Mouse (Mus musculus) neural tube, embryonic 13.5 days (tissue): Measurements from ENCODE around the gene Trim47. TPM values are rescaled to one million over a fixed set of nuclear protein-coding genes. Genes with fewer than 3 reads are reported as not detected.

Experiments used
- ATAC-seq: fragments of 200-750 bp; cut with Nextera tagmentation; 2 replicates; pipeline ENCODE4 v1.8.0; 2017; ENCODE audit warnings: low read depth, mild to moderate bottlenecking, moderate TSS enrichment, moderate library complexity
- H3K27ac ChIP-seq: fragments of 300-500 bp; sonication (generic); replicated peaks from 2 replicates; pipeline ENCODE4 v1.5.1; 2015; ENCODE audit warnings: moderate library complexity, mild to moderate bottlenecking, inconsistent platforms
- H3K27me3 ChIP-seq: fragments of 300-500 bp; sonication (generic); 2 replicates; pipeline ENCODE4 v1.6.1; 2015; ENCODE audit warnings: mild to moderate bottlenecking, inconsistent platforms
- H3K36me3 ChIP-seq: fragments of 300-500 bp; sonication (generic); 2 replicates; pipeline ENCODE4 v1.6.1; 2015; ENCODE audit warnings: mild to moderate bottlenecking, inconsistent platforms
- H3K4me1 ChIP-seq: fragments of 300-500 bp; sonication (generic); replicated peaks from 2 replicates; pipeline ENCODE4 v1.6.1; 2015; ENCODE audit warnings: inconsistent platforms
- H3K4me2 ChIP-seq: fragments of 300-500 bp; sonication (generic); 2 replicates; pipeline ENCODE4 v1.6.1; 2015; ENCODE audit warnings: inconsistent platforms, mild to moderate bottlenecking, moderate library complexity
- H3K4me3 ChIP-seq: fragments of 300-500 bp; sonication (generic); 2 replicates; pipeline ENCODE4 v1.5.1; 2015; ENCODE audit warnings: mild to moderate bottlenecking, inconsistent platforms
- H3K9ac ChIP-seq: fragments of 300-500 bp; sonication (generic); 2 replicates; pipeline ENCODE4 v1.6.1; 2015; ENCODE audit warnings: moderate library complexity, mild to moderate bottlenecking, inconsistent platforms
- H3K9me3 ChIP-seq: fragments of 300-500 bp; sonication (generic); 2 replicates; pipeline ENCODE4 v1.6.1; 2016; ENCODE audit warnings: inconsistent platforms
- WGBS: fragments of 180-500 bp; shearing (Covaris S2); methylation state at CpG from one replicate; pipeline ENCODE4 v1.1.7; 2015; 5-methylcytosine and 5-hydroxymethylcytosine counted together
- polyA plus RNA-seq: library from polyadenylated mRNA; unstranded; fragments of >200 nt; fragmentation: Nextera tagmentation; extraction: Ambion mirVana; gene quantifications from 2 replicates; pipeline ENCODE4 v1.2.1, GENCODE M21; 2015

The Trim47 gene
- polyA plus RNA-seq, result 4.3 and 5.5 TPM in 2 replicates

DNA sequence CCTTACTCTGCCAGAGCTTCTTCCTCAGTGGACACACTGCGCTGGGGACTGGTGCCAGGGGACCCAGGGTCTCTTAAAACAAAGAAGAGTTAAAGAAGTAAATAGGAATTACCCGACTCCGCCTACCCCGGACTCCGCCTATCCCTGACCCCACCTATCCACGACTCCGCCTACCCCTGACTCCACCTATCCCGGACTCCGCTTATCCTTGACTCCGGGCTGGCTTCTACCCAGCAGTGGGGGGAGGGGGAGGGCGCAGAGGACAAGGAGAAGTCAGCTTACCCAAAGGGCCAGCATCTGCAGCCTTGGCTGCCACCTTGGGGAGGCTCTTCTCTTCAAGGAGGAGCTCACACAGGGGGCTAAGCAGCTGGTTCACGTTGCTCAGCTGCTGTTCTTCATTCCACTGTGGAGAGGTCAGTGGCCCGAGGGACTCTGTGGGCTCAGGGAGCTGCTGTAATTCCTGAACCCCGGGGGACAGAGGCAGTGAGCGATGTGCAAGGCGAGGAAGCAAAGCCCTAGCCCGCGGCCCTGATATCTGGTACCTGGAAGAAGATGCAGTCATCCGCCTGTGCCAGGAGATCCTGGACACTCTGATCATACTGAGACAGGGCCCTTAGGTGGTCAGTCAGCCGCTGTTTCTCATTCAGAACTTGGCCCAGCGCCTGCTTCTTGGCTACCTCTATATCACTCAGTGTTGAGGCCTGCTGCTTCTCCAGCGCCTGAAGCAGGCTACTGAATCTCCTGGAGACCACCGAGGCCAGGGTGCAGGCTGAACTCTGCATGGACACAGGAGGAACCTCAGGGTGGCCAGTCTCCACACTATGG, at the start of gene Trim47:
Gene Trim47 (minus strand): TSS at position 55 of the 825 bp plus-strand sequence.
- H3K9me3 ChIP-seq, result no peaks in the 10 kb centered on the region
- peak within 1 kb of the TSS; percentile 30 for H3K4me2 ChIP-seq
- peak within 1 kb of the TSS; percentile 18; the same call in 1 of the 2 replicates for H3K9ac ChIP-seq
- peaks cover 41% of the 10 kb centered on the region for H3K4me1 ChIP-seq
- ATAC-seq, result no peak
- H3K4me3 ChIP-seq, result no peak within 1 kb of the TSS
- peak within 1 kb of the TSS; percentile 61; the same call in 1 of the 2 replicates for H3K27ac ChIP-seq
- no peaks in the 10 kb centered on the region for H3K27me3 ChIP-seq
- peaks cover 21% of the 10 kb centered on the region for H3K36me3 ChIP-seq
- WGBS, result 27% methylated on average over 23 of the region's 23 CpGs

DNA sequence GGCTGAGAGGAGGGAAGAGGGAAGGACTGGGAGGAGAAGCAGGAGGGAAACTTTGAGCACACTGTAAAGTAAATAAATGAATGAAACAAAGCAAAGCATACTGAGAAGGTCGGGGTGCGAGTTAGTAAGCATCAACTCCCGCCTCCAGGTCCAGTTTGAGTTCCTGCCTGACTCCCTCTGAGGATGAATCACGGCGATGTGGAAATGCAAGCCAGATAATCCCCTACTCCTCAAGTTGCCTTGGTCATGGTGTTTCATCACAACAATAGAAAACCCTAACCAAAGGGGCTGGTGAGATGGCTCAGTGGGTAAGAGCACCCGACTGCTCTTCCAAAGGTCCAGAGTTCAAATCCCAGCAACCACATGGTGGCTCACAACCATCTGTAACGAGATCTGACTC, 49.0 kb upstream of the Trim47 start:
- peaks cover 95% of the 10 kb centered on the region for H3K36me3 ChIP-seq
- H3K27ac ChIP-seq, result no peak overlapping the region
- no peak overlapping the region for H3K9ac ChIP-seq
- no peaks in the 10 kb centered on the region for H3K27me3 ChIP-seq
- no peak overlapping the region for H3K4me2 ChIP-seq
- H3K4me3 ChIP-seq, result no peak overlapping the region
- H3K9me3 ChIP-seq, result no peaks in the 10 kb centered on the region
- ATAC-seq, result no peak
- 88% methylated on average over 7 of the region's 7 CpGs for WGBS
- no peaks in the 10 kb centered on the region for H3K4me1 ChIP-seq

DNA sequence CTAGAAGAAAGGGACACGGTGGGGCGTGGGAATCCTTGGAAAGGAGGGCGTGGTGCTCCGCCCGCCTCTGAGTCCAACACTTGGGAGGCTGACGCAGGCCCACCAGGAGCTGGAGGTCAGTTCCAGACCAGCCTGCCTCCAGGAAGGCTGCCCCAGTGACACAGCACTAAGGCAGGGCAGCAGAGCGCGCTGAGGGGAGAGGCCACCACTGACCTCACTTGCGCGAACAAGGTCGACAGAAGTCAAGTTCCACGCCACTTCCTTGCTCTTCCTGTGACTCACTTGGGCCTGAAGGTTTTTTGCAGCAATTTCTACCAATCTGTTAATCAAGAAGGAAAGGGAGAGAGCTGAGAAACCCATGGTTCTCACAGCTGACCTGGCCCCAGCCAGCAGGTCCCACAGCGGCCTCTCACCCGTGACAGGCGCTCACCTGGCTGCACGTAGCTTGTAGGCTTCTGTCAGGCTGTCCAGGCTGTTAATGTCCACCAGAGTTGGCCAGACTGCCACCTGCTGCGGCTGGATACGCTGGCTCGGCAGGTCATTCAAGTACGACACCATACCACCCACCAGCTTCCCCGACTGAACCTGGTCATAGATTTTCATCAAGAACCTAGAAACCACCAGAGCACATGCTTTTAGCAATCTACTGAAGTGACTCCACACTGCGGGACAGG, 47.9 kb upstream of the Trim47 start:
- peaks cover 87% of the 10 kb centered on the region for H3K36me3 ChIP-seq
- H3K27ac ChIP-seq, result no peak overlapping the region
- H3K27me3 ChIP-seq, result no peaks in the 10 kb centered on the region
- H3K9ac ChIP-seq, result no peak overlapping the region
- H3K4me1 ChIP-seq, result no peaks in the 10 kb centered on the region
- no peaks in the 10 kb centered on the region for H3K9me3 ChIP-seq
- H3K4me2 ChIP-seq, result no peak overlapping the region
- no peak for ATAC-seq
- no peak overlapping the region for H3K4me3 ChIP-seq
- WGBS, result 91% methylated on average over 22 of the region's 22 CpGs

DNA sequence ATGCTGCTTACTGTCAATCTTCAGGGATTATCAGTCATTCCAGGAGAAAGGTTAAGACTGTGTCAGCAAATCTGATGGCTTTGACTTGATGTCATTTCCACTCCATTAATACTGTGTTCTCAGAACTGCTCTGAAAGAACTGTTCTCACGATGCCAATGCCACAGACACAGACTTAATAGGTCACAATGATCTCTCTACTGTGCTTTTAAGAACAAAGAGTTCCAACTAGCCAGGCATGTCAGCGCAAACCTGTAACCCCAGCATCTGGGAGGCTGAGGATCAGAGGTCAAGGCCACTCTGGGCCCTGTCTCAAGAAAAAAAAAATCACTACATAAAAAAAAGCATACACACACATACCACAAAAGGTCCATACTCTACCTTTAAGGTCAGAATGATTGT, 44.9 kb upstream of the Trim47 start:
- no peak overlapping the region for H3K4me3 ChIP-seq
- H3K4me1 ChIP-seq, result peaks cover 10% of the 10 kb centered on the region
- peaks cover 60% of the 10 kb centered on the region for H3K36me3 ChIP-seq
- no peaks in the 10 kb centered on the region for H3K9me3 ChIP-seq
- no peak for ATAC-seq
- 86% methylated on average over 2 of the region's 2 CpGs for WGBS
- H3K27me3 ChIP-seq, result no peaks in the 10 kb centered on the region
- H3K4me2 ChIP-seq, result no peak overlapping the region
- H3K9ac ChIP-seq, result no peak overlapping the region
- H3K27ac ChIP-seq, result no peak overlapping the region

DNA sequence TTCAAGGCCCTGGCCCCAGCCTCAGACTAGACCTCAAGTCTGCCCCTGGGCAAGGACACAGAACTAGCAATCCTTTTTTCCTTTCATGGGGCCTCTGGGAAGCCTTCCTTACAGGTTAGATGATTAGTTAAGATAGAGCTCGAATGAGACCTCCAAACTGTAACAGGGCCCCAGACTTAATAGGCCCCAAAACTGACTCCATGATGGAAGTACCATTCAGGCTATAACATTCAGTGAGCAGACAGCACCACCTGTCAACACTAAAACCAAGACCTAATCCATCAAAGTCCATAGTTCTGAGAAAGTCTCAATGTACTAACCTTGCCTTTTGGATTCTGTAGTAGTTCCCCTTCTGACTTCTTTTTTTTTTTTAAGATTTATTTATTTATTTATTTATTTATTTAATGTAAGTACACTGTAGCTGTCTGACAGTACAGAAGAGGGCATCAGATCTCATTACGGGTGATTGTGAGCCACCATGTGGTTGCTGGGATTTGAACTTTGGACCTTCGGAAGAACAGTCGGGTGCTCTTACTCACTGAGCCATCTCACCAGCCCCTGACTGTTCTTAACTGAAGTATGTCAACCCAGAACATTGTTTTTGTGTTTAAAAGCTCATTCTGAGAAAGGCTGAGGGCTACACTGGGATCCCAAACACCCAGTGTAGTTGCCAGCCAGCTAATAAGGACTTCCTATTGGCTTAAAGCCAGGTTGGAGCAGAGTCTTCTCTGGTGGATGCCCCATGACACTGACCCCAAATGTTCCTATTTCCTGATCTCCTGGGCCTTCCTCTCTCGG, 43.2 kb upstream of the Trim47 start:
- H3K36me3 ChIP-seq, result peaks cover 50% of the 10 kb centered on the region
- H3K4me2 ChIP-seq, result no peak overlapping the region
- H3K27ac ChIP-seq, result no peak overlapping the region
- 90% methylated on average over 5 of the region's 5 CpGs for WGBS
- H3K4me3 ChIP-seq, result no peak overlapping the region
- ATAC-seq, result no peak
- H3K27me3 ChIP-seq, result no peaks in the 10 kb centered on the region
- no peaks in the 10 kb centered on the region for H3K9me3 ChIP-seq
- no peak overlapping the region for H3K9ac ChIP-seq
- H3K4me1 ChIP-seq, result peaks cover 25% of the 10 kb centered on the region

DNA sequence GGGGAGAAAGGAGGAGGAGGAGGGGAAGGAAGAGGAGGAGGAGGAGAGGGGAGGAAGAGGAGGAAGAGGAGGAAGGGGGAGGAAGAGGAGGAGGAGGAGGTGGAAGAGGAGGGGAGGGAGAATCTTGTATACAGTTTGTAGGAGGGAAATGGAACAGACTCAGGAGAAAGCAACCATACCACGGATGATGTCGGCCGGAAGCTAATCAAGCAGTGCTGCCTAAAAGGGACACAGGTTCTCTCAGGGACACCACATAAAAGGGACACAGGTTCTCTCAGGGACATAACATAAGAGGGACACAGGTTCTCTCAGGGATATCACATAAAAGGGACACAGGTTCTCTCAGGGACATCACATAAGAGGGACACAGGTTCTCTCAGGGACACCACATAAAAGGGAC, 42.2 kb upstream of the Trim47 start:
- Histone ChIP-seq H3K4me2 (no peak overlapping the region), H3K27ac (no peak overlapping the region), H3K4me3 (no peak overlapping the region), H3K9me3 (no peaks in the 10 kb centered on the region), H3K4me1 (peaks cover 25% of the 10 kb centered on the region), H3K27me3 (no peaks in the 10 kb centered on the region), H3K9ac (no peak overlapping the region), H3K36me3 (peaks cover 48% of the 10 kb centered on the region)
- ATAC-seq, result no peak
- WGBS, result 90% methylated on average over 3 of the region's 3 CpGs

DNA sequence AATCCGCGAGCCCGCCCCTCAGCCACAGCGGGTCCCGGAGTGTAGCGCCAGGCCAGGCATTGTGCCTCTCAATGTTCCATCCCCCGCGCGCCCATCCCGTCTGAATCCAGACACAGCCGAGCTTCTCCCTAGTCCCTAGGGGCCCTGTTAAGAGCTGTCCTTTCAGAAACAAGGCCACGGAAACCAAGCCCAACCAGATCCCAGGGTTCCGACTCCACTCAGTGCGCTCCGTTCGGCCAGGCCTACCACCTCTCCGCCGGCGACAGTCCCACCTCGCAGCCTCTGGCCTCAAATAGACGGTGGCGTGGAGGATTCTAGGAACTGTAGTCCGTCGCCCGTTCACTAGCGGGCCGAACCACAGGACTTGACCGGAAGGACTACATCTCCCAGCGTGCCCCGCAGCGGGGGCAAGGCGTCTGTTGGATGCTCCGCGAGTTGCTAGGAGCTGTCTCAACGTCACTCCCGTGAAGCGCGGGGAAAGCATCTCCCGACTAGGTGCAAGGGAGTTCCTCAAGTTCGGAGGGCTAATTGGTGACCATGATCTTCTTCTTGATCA, 41.0 kb upstream of the Trim47 start, which contains the start of gene Fbf1:
Gene Fbf1 (minus strand): TSS at position 283 of the 556 bp plus-strand sequence.
- Histone ChIP-seq H3K4me3 (peak within 1 kb of the TSS; percentile 72), H3K4me2 (peak within 1 kb of the TSS; percentile 89), H3K4me1 (peaks cover 36% of the 10 kb centered on the region), H3K27me3 (no peaks in the 10 kb centered on the region), H3K36me3 (peaks cover 44% of the 10 kb centered on the region), H3K9me3 (no peaks in the 10 kb centered on the region), H3K27ac (peak within 1 kb of the TSS; percentile 93), H3K9ac (peak within 1 kb of the TSS; percentile 87)
- WGBS, result under 1% methylated on average over 40 of the region's 40 CpGs
- ATAC-seq, result peak; percentile 97

DNA sequence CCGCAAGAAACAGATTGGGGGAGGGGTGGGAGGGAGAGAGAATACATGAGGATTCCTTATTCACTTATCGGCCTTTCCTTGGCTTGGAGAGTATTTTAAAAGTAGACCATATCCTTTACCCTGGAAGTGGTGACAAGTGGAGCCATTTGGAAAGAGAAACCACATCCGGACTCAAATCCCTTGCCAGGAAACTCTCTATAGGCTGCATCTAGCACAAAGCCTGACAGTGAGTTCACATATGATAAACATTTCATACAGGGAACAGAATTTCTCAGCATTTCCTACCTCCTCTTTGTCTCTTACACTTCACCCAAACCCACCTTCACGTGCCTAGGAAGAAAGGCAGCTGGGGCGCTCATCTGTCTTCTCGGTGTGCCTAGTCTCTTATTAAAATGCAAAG, 40.2 kb upstream of the Trim47 start:
- peak overlapping the region; percentile 72 for H3K4me3 ChIP-seq
- peaks cover 44% of the 10 kb centered on the region for H3K4me1 ChIP-seq
- H3K36me3 ChIP-seq, result peaks cover 37% of the 10 kb centered on the region
- peak overlapping the region; percentile 93 for H3K27ac ChIP-seq
- ATAC-seq, result no peak; the same call in 1 of the 2 replicates
- H3K9ac ChIP-seq, result peak overlapping the region; percentile 87
- WGBS, result 10% methylated on average over 6 of the region's 6 CpGs
- no peaks in the 10 kb centered on the region for H3K9me3 ChIP-seq
- H3K4me2 ChIP-seq, result peak overlapping the region; percentile 89
- H3K27me3 ChIP-seq, result no peaks in the 10 kb centered on the region

DNA sequence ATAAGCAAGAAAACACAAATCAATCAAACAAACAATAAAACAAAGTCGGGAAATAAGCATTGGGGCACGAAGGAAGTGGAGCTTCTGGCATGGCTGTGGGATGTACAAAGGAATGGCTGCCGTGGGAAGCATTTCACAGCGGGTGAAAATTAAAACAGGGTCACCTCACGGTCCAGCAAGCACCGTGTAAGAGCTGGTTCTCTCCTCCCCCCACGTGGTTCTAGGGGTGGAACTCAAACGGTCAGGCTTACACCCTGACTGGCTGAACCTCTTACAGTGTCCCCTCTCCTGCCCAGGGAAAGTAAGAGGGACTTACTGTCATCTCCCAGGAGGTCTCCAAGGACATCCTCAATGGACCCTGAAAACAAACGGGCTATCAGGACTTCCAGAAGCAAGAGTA, 36.0 kb upstream of the Trim47 start:
- Histone ChIP-seq H3K27me3 (no peaks in the 10 kb centered on the region), H3K9ac (0 out of 2 replicates have a peak overlapping the region, but pooled peaks have one; percentile 55), H3K36me3 (peaks cover 58% of the 10 kb centered on the region), H3K4me3 (no peak overlapping the region), H3K4me2 (peak overlapping the region; percentile 20; the same call in 1 of the 2 replicates), H3K4me1 (peaks cover 47% of the 10 kb centered on the region), H3K9me3 (no peaks in the 10 kb centered on the region), H3K27ac (peak overlapping the region; percentile 52; the same call in 1 of the 2 replicates)
- 17% methylated on average over 9 of the region's 9 CpGs for WGBS
- ATAC-seq, result no peak

DNA sequence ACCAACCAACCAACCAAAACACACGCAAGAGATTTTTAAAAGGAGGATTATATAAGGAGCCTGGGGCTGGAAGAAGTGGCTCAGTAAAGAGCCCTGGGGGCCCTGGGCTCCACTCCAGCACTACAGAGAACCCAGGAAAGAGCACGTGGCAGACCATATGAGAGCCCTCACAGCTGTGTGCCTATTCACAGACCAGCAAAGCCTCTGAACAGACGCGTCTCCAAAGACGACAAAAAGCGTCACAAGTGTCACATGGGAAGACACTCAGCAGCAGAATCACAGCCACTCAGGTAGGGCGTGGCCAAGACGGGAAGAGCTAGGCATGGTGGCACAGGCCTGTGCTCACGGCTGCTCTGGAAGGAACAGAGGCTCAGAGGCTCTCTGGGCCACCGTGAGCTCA, 35.1 kb upstream of the Trim47 start:
- WGBS, result 56% methylated on average over 10 of the region's 10 CpGs
- Histone ChIP-seq H3K27me3 (no peaks in the 10 kb centered on the region), H3K36me3 (peaks cover 67% of the 10 kb centered on the region), H3K4me3 (no peak overlapping the region), H3K27ac (peak overlapping the region; percentile 52; the same call in 1 of the 2 replicates), H3K4me2 (no peak overlapping the region), H3K9ac (0 out of 2 replicates have a peak overlapping the region, but pooled peaks have one; percentile 6), H3K4me1 (peaks cover 44% of the 10 kb centered on the region), H3K9me3 (no peaks in the 10 kb centered on the region)
- ATAC-seq, result 0 out of 2 replicates have a peak, but pooled peaks have one; percentile 17

DNA sequence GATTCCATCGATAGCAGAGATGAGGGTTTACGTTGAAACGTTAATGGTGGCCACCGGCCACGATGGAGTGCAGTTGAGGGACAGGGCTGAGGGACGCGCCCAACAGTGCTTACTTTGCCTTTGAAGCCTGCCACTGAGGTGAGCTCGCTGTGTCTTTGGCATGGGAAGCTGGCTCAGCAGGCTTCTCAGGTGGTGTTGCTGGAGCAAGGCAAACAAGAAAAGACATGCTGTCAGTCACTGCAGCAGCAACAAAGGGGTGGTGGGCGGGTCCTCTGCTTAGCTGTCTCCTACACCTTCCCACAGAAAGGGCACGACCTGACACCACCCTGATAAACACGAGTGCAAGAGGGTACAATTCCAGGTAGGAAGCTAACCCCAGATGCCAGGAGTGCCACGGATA, 34.3 kb upstream of the Trim47 start:
- no peaks in the 10 kb centered on the region for H3K9me3 ChIP-seq
- H3K4me1 ChIP-seq, result peaks cover 36% of the 10 kb centered on the region
- no peak for ATAC-seq
- no peak overlapping the region for H3K4me2 ChIP-seq
- no peak overlapping the region for H3K27ac ChIP-seq
- H3K4me3 ChIP-seq, result no peak overlapping the region
- no peaks in the 10 kb centered on the region for H3K27me3 ChIP-seq
- 73% methylated on average over 12 of the region's 12 CpGs for WGBS
- H3K9ac ChIP-seq, result no peak overlapping the region
- H3K36me3 ChIP-seq, result peaks cover 75% of the 10 kb centered on the region
